Mouse (Mus musculus) retina, postnatal 1 day (tissue): ENCODE data around the gene Cbfa2t3.

ENCODE experiments used
- DNase-seq: peaks from one replicate; pipeline ENCODE4 v3.0.0-alpha.2; 2012

Cbfa2t3 gene

DNA sequence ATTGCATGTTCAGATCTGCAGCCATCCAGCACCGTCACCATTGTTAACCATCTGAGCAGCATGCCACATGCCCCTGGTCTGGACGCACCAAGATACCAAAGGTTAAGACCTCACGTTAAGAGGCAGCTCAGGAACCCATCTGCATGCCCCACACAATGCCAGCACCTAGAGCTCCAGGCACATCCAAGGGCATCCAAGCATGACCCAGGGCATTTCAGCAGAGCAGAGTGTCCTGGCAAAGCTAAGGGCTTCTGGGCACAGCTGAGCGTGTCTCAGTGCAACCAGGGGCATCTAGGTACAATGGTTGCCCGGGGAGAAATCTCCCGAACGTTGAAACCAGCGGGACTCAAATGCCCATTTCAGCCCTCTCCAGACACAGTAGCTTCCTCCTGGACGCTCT, 98.2 kb downstream of the Cbfa2t3 start:
- no peak for DNase-seq

- DNase-seq = no peak
Measured at GRCm38 (mm10) chr8:122596031-122596430, 102.9 kb downstream of the Cbfa2t3 start.

DNA sequence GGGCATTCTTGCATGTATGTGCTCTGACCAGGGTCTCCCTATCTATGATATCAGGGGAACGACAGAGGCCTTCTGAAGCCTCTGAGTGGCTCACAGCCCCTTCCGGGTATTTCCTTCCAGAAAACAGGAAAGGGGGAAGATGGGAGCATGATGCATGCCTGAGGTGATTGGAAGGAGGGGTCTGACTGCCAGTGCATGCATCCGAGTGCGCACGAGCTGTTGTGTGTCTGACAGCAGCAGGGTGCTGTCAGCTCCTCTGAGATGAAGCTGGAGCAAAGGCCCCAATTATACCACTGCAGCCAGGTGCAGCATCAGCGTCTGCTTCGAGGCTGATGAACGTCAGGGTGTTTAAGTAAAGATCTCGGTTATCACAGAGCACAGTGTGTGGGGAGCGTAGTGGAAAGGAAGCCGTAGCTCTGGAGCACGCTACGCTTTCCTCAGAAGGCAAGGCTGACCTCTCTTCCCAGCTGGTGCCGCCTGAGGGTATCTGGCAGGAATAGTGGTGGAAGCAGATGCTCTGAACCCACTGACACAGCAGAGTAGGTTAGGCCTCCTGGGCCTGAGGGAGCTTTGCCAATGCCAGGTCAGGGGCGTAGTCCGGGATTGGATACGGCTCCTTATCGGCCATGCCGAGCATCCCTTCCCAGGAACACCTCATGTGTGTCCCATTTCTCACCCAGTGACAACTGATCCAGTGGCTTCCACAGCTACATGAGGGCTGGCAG, 105.0 kb downstream of the Cbfa2t3 start:
- peak; percentile 62 for DNase-seq

DNA sequence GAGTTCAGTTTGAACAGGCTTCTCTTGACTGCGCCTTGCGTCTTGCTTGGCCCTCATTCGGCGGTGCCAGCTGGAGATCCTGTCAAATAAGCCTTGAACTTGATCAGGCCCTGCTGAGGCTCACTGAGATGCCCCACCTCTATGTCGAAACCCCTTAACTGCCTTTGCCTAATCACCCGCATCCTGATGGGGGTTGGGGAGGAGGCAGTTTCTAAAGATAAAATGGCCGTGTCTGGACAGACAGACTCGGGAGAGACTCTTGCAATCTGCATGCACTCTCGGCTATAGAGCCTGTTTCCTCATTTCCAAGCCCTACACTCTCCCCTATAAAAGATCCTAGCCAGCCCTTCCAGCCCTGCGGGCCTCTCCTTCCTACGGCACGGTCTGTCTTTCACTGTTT, 105.7 kb downstream of the Cbfa2t3 start:
- DNase-seq = no peak

- DNase-seq = no peak
Measured at GRCm38 (mm10) chr8:122586749-122587148, 112.2 kb downstream of the Cbfa2t3 start.

DNA sequence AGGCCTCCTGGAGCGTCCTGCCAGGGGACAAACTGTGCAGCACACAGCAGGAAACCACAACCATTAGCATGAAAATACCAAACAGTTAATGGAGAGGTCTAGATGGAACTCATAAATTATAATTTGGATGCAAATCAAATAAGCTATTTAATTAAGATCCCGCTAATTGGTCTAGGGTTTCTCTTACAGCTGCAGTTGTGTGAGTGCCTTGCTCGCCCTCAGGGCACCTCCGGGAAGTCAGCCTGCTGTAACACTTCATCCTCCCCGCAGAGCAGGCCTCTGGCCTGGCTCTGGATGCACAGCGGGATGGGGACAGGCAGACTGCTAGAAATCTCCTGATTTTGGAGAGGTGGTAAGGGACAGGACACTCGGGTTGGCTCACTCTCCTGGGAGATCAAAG, 112.7 kb downstream of the Cbfa2t3 start:
- DNase-seq = no peak

DNA sequence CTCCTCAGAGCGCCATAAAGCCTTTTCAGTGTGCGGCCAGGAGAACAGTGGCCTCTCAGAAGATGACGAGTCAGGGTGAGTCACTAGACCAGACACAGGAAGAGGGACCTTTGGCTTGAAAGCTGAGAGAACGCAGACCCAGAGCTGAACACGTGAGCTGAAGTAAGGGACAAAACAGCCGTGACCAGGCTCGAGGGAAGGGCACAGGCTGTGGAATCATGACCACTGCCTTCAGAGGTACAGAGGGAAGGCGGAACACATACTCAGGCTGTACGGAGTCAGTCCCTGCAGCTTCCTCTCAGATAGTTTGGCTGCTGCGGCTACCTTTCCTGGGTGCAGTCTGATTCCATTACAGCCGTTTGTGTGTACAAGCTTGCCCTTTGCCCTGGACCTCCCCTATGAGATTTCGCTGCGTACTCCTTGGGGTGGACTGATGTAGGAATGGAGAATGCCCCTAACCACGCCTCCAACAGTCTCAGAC, 113.5 kb downstream of the Cbfa2t3 start:
- DNase-seq = no peak

DNA sequence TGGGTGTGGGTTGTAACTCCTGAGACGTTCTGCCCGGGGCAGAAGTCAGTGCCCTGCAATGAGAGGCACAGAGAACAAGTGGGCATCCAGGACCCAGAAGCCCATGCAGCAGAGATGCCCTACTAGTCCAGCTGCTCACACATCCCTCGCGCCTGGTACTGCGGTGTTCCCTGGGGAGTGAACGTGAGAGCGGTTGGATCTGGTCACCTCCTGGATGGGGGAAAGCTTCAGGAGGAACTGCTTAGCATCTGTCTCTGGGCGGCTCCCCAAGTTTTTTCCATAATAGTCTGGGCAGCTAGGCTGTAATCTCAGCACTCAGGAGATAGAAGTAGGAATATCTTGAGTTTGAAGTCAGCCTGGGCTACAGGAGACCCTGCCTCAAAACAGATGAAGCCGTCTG, 113.9 kb downstream of the Cbfa2t3 start:
- no peak for DNase-seq

- no peak for DNase-seq
Measured at GRCm38 (mm10) chr8:122580926-122581325, 118.0 kb downstream of the Cbfa2t3 start.

DNA sequence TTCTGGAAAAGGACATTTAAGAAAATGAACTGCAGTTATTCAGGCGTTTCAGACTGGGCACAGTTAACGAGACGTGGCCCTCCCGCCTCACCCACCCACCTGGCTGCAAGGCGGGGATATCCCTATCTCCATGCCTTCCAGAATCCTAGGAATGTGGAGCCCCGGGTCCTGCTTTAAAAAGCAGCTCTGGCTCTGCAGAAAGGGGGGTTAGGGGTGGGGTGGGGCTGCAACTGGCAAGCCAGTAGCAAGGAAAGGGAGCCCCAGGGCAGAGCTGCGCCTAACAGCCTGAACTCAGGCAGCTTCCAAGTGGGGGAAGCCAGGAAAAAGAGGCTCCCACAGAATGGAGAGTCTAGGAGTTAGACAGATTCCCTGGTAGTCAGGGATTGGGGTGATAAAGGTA, 119.7 kb downstream of the Cbfa2t3 start:
- no peak for DNase-seq

GRCm38 (mm10) chr8:122577116-122577515, 121.8 kb downstream of the Cbfa2t3 start:
- no peak for DNase-seq

GRCm38 (mm10) chr8:122576648-122577022, 122.3 kb downstream of the Cbfa2t3 start, which contains the start of gene Aprt:
Aprt (minus strand) TSS chr8:122576909.
- DNase-seq = peak; percentile 94

GRCm38 (mm10) chr8:122575735-122576647, 122.9 kb downstream of the Cbfa2t3 start:
- DNase-seq = no peak

DNA sequence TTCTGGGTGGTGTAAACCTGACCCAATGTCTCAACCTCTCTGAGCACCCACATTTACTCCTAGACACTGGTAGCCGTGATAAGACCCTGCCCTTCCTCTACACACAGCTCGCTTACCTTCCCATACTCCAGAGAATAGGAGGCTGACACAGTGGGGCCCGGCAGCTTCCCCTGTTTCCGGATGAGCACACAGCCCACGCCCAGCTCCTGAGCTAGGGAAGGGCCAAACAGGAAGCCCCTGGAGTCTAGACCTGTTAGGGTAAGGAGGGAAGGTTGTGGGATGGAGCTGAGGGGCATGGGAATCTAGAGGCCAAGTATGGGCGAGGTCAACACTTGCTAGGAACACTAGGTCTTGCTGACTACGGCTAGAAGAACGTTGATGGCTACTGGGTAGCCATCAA, 123.6 kb downstream of the Cbfa2t3 start:
- no peak for DNase-seq
